In the genomic region with DNA sequence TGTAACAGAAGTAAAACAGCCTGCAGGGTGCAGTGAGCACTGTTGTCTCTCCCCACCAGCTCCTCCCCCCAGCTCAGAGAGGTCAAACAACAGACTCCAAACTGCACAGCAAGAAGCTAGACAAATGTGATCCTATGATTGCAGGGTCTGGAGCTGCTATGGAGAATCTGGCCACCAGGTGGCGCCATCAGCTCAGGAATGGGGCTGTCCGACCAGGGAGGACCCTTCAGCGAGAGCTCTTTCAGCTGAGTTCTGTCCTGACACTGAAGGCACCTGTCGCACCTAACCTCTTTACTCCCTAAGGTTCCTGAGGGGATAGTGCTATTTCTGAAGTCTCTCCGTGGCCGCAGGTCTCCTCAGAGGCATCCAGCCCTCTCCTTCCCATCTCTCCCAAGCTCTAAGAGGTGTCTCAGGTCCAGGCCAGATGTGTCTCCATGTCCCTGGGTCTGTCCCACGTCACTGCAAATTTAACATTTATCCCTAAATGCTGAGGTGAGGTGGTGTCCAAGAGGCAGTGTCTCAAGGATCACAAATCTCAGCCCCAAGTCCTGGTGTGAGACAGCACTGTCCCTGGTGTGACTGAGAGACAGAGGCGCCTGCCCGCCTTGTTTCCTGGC, we compare ENCODE assay signal across 7 mouse cellular contexts. TPM values are rescaled to one million over a fixed set of nuclear protein-coding genes. Genes with fewer than 3 reads are reported as not detected.
DNase-seq lines count a peak whose midpoint lies in the region; ATAC-seq and TF ChIP-seq lines count a peak whose summit lies in the region.

No protein-coding gene starts in this region.

- WGBS in intestine, embryonic 15.5 days, result 29% methylated on average over 9 of the region's 9 CpGs
- 33% methylated on average over 9 of the region's 9 CpGs for WGBS in midbrain, embryonic 12.5 days

- no peak for TF ChIP-seq POLR2A in cortical plate, adult 2 months (IDR thresholded peaks at IDR 0.05; ENCODE audit: extremely low read depth, insufficient read depth, low read length)

- ATAC-seq in intestine, embryonic 15.5 days, result peak; percentile 67; the same call in 1 of the 2 replicates
- ATAC-seq in midbrain, embryonic 12.5 days (ENCODE audit: low FRiP score, low read depth), result peak; percentile 82

- H3K9me3 ChIP-seq in intestine, embryonic 15.5 days, result no peaks in the 10 kb centered on the region
- no peaks in the 10 kb centered on the region for H3K9me3 ChIP-seq in midbrain, embryonic 12.5 days

- H3K27me3 ChIP-seq in intestine, embryonic 15.5 days (replicated peaks), result no peaks in the 10 kb centered on the region; the same call in 1 of the 2 replicates
- H3K27me3 ChIP-seq in midbrain, embryonic 12.5 days, result peaks cover 8% of the 10 kb centered on the region

- H3K27ac ChIP-seq in cortical plate, adult 2 months (ENCODE audit: insufficient read depth, low read length), result no peak overlapping the region
- H3K27ac ChIP-seq in intestine, embryonic 15.5 days, result no peak overlapping the region
- H3K27ac ChIP-seq in midbrain, embryonic 12.5 days (replicated peaks), result no peak overlapping the region

- no peak overlapping the region for H3K9ac ChIP-seq in intestine, embryonic 15.5 days
- H3K9ac ChIP-seq in midbrain, embryonic 12.5 days (replicated peaks), result no peak overlapping the region

- H3K4me1 ChIP-seq in cortical plate, adult 2 months (ENCODE audit: control insufficient read depth, insufficient read depth, low read length), result no peaks in the 10 kb centered on the region
- H3K4me1 ChIP-seq in intestine, embryonic 15.5 days (replicated peaks), result no peaks in the 10 kb centered on the region
- peaks cover 4% of the 10 kb centered on the region; the same call in 1 of the 2 replicates for H3K4me1 ChIP-seq in midbrain, embryonic 12.5 days

- no peak overlapping the region for H3K4me2 ChIP-seq in intestine, embryonic 15.5 days (replicated peaks)
- H3K4me2 ChIP-seq in midbrain, embryonic 12.5 days (replicated peaks), result no peak overlapping the region

- intact Hi-C loops in left cerebral cortex, postnatal 10 days (cut with DNase I), result loop anchor here (1.0 to 5.0 kb wide), 4 partner anchors 293 to 878 kb away; partner anchors contain the start of gene Ptpru

- DNase-seq in adrenal gland, adult 18-20 months (ENCODE audit: low spot score in 2 of 2), result peak; percentile 91 to 92
- DNase-seq in gastrocnemius, adult 8-10 months (ENCODE audit: low spot score in 2 of 2), result peak; percentile 51 to 57
- peak; percentile 80 to 85 for DNase-seq in left cerebral cortex, postnatal 10 days (ENCODE audit: extremely low spot score in 1 of 2, low spot score in 2 of 2)
- peak; percentile 61 for DNase-seq in spleen, adult 12 weeks (ENCODE audit: low spot score)

- no peaks in the 10 kb centered on the region for H3K36me3 ChIP-seq in intestine, embryonic 15.5 days
- H3K36me3 ChIP-seq in midbrain, embryonic 12.5 days, result no peaks in the 10 kb centered on the region

- TF ChIP-seq CTCF in cortical plate, adult 2 months (IDR thresholded peaks at IDR 0.05; ENCODE audit: extremely low read depth, insufficient read depth, low read length), result peak; percentile 98

- no peak overlapping the region for H3K4me3 ChIP-seq in cortical plate, adult 2 months (ENCODE audit: insufficient read depth, low read length)
- no peak overlapping the region for H3K4me3 ChIP-seq in intestine, embryonic 15.5 days (replicated peaks)
- no peak overlapping the region for H3K4me3 ChIP-seq in midbrain, embryonic 12.5 days

RNA-seq across cellular contexts. Expression of gene Matn1, which starts 16.0 kb away (rescaled TPM):
- total RNA-seq in adrenal gland, adult 18-20 months (2021), result not detected
- polyA plus RNA-seq in cortical plate, adult 2 months (2012; rRNA removed), result 0.36 and 0.46 TPM in 2 replicates
- total RNA-seq in gastrocnemius, adult 8-10 months (2022), result not detected
- polyA plus RNA-seq in intestine, embryonic 15.5 days (2015; fragmentation: Nextera tagmentation; extraction: Ambion mirVana), result 0.06 TPM in 1 of 2 replicates, not detected in the other
- total RNA-seq in left cerebral cortex, postnatal 10 days (2021), result under 1 TPM; 0.56 to 0.63 TPM
- 0.88 TPM in 1 of 2 replicates, not detected in the other for polyA plus RNA-seq in midbrain, embryonic 12.5 days (2016; fragmentation: Nextera tagmentation; extraction: Ambion mirVana)

RNA-seq across cellular contexts. Expression of gene Laptm5, which starts 47.3 kb away (rescaled TPM):
- total RNA-seq in adrenal gland, adult 18-20 months (2021), result 10 to 100 TPM; 25.1 to 54.6 TPM
- polyA plus RNA-seq in cortical plate, adult 2 months (2012; rRNA removed), result 66.8 and 71.4 TPM in 2 replicates
- total RNA-seq in gastrocnemius, adult 8-10 months (2022), result 1 to 10 TPM; 2.2 to 4.3 (median 2.6) TPM
- polyA plus RNA-seq in intestine, embryonic 15.5 days (2015; fragmentation: Nextera tagmentation; extraction: Ambion mirVana), result 37.9 and 42.4 TPM in 2 replicates
- 10 to 100 TPM; 30.9 to 31.2 TPM for total RNA-seq in left cerebral cortex, postnatal 10 days (2021)
- 19.6 and 26.4 TPM in 2 replicates for polyA plus RNA-seq in midbrain, embryonic 12.5 days (2016; fragmentation: Nextera tagmentation; extraction: Ambion mirVana)

Comparison
In these comparisons a context has a peak if more than half of its experiments do, and no peak if none do; other contexts are left out.
1. RNA of gene Laptm5, which starts 47.3 kb away (total RNA-seq): 25.1 to 54.6 TPM in adrenal gland, adult 18-20 months and 30.9 to 31.2 TPM in left cerebral cortex, postnatal 10 days; 2.2 to 4.3 TPM in gastrocnemius, adult 8-10 months; every median in the first group is over 4 times any median in the second.
2. Peak in every context shown above with its lines, with median percentiles within 50 percentile points of each other: DNase-seq.